Mouse (Mus musculus) WW6 (cell line): ENCODE results near the gene Cops7a.

Experiments used
- DNase-seq: peaks from one replicate; pipeline ENCODE4 v3.0.0-alpha.2; 2013; ENCODE audit warnings: low read depth, low spot score

Cops7a gene

DNA sequence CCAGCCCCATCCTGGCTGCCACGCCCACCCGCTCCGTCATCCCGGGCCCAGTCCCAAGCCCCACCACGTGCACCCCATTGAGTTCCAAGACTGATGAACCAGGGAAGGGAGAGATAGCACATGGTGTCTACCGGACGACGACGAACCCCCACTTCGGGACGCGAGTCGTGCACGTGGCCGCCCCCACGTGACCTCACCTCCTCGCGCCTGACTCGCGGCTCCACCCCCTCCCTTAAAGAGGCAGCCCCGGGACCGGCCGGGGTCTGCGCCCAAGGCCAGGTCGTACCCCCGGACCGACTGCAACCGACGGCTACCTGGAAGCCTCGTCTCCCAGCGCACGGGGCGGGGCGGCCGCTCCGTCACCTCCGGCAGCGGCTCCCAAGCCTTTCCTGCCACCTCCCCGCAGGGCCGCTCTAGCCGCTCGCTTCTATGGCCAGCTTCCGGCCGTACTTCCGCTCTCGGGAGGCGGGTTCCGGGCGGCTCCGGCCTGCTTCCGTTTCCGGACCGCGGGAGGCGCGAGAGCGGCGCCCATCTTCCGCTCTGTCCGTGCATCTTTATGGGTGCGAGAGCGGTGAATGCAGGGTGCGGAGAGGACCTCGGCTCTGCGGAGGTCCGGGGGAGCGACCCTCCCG is at the start of gene Cops7a:
Gene Cops7a (minus strand): TSS at position 451 of the 632 bp plus-strand sequence.
- DNase-seq: peak; percentile 93

DNA sequence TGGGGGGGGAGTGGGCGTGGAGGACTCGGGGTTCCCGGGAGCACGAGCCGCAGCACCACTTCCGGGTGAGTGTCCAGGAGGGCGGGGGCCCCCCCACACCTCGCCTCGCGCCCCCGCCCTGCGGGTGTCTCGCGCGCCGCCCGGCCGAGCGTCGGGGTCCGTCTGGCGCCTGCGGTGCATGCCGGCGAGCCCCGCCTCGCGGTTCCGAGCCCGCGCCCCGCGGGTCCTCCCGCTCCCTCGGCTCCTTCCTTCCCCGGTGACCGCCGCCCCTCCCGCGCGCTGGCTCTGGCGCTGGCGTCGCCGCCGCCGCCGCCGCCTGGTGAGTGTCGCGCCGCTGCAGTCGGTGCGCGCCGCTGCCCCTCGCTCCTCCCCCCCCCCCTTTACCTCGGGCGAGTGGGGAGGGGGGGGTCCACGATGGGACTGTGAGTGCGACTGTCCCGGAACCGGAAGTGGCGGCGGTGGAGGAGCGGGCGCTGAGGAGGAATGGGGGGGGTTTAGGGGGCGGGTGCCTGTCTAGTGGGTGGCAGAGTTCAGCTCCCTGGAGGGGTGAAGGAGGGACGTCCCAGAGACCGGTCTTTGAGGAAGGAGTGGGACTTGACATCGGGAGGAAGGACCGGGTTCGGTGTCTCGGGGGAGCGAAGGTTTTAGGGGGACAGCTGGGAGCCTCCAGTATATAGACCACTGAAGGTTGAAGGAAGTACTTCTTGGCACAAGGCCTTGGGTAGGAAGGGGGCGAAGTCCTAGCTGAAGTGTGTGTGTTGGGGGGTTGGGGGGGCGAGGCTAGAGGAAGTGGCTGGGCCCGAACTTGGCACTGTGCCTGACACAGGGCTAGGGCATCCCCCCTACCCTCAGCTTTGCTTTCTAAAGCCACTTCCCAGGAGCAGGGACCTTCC is 44.1 kb upstream of the Cops7a start:
- no peak for DNase-seq

DNA sequence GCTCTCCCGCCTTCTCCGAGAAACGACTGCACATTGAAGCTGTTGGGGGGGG is 43.6 kb upstream of the Cops7a start, which contains the start of gene Zfp384:
Gene Zfp384 (plus strand): TSS at position 17 of the 52 bp plus-strand sequence.
- no peak for DNase-seq

DNA sequence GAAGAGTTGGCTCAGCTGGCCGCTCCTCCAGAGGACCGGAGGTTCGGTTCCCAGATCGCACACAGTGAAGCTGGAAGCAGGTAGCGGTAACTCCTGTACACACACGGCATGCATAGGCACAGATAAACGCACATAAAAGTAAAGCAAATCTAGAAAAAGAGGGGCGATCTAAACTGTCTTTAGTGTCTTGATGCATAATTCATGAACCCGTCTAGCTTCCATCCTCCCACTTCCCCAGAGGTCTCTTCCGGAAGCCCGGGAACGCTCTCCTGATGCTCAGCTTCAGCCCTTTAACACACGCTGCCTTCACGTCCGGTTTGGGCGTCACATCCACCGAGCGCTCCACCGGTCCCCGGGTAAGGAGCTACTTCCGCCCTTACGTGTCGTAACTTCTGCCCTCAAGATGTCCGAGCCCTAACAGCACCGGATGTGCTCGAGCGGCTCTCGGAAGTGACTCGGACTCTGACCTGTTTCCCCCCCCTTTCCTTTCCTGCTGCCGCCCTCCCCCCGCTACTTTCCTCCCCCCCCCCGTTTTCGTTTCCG is 43.3 kb upstream of the Cops7a start:
- DNase-seq: peak; percentile 97

DNA sequence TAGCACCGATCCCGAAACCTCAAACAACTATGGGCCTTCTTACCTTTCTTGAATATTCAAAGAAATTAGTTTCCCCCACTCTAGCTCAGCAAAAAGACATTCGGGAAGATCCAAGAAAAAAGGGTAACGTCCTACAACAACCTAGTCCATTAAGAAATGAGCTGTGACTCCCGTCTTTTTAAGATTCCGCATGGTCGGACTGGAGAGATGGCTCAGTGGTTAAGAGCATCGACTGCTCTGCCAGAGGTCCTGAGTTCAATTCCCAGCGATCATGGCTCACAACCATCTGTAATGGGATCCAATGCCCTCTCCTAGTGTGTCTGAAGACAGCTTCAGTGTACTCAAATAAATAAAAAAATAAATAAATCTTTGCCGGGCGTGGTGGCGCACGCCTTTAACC is 42.7 kb upstream of the Cops7a start:
- DNase-seq: no peak

DNA sequence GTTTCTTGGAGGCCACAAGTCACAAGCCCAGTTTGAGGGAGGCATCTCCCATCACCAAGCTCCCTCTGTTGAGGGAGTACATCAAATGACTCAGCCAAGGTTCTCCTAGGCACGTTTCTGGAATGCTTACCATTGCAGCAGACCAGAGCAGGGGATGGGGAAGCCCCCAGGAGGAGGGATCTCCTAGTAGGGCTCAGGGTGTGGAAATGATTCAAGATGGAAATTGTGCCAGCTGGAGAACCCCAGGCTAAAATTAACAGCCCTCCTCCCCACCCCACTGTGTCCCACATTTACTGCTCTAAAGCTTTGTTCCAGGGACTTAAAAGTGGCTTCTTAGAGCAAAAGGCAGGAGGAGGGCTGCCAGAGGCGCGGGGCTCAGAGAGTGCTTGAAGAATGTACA is 39.7 kb upstream of the Cops7a start:
- no peak for DNase-seq

DNA sequence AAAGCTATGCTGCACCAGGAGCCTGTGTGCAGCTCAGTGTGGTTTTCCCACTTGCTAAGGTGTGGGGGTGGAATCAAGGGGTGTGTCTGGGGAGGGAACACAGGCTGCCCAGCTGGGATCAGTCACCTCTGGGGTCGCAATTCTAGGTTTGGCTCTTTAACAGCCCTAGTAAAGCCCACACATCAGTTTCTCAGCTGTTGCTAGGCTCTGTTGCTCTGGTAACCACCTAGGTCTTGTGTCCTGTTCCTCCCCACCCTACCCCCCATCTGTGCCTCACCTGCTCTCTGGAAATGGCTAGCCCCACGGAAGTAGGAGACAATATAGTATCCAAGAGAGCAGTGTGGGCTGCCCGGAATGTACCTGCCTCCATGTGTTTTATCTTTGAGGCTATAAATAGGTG is 38.4 kb upstream of the Cops7a start:
- DNase-seq: no peak

DNA sequence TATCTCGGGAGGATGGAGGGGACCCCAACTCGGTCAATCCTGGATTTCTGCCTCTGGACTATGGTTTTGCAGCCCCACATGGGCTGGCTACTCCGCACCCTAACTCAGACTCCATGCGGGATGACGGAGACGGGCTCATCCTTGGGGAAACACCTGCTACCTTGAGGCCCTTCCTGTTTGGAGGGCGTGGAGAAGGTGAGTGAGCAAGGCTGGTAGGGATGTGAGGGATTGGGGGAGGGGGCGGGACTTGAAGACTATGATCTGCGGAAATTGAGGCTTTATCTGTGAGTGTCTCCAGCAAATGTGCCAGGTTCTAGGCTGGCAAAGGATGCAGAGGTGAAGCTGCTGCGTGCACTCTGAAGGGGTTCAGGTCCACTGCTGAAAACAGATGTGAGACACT is 34.2 kb upstream of the Cops7a start:
- no peak for DNase-seq

DNA sequence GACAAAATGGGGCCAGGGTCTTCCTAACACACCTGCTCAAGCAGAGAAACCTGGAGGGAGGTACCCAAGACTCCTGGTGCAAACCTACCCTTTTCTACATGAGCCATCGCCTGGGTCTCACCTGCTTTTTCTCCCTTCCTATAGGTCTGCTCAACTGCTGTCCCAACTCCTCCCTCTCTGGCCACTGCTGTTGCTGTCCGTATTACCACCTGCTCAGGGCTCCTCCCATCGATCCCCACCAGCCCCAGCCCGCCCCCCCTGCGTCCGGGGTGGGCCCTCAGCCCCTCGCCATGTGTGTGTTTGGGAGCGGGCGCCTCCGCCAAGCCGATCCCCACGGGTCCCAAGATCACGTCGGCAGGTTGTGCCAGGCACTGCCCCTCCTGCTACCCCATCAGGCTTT is 33.8 kb upstream of the Cops7a start:
- no peak for DNase-seq

DNA sequence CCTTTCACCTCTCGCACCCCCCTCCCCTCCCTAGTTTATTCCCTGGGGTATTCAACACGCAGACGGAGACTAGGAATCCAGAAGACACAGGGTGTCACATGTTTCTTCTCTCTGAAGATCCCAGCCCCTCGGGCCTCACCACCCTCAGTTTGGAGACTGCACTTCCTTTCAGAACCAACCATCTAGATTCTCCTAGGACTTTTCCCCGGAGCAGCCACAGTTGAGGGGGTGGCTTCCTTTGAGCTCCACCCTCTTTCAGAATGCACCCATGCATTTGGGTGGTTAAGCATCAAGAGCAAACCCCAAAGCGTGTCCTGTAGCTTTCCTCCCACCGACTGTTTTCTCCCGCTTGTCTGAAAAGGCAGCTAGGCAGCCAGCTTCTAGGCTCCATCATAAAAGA is 32.7 kb upstream of the Cops7a start:
- no peak for DNase-seq

DNA sequence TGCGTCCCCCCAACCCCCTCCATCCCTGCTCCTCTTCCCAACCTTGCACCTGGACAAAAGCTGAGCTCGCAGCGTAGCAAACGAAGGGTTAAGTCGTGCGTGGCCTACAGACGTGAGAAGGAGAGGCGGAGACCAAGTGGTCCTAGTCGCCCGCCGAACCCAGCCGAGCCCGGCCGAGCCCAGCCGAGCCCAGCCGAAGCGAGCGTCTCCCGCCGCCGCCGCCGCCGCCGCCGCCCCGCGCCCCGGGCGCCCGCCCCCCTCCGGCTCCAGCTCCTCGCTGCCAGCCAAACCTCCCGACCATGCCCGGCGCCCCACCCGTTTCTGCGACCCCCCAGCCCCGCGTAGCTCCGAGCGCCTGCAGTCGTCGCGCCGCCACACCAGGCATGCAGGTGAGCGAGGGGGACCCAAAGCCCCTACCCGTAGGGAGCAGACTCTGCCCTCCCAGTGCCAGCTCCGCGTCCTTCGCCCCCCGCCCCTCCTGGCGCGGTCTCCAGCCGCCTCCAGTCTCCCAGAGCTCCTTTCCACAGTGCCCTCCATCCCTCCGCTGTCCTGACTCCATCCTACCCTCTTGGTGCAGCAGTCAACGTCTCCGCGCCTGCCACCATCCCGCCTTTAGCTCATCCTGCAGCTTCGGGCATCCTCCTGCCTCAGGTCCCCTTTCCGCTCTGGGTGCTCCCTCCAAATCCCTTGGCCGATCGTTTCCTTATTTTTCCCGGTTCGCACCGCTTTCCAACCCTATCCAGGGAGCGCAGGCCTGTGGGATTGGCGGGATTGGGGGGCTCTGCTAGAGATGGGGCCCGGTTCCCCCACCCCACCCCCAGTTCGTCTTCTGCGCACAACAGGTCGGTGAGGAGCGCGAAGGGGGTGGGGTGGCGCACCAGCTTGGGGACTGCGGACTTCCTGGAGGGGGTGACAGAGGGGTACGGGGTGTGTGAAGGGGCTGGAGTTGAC is 31.5 kb upstream of the Cops7a start, which contains the start of gene Pianp:
Gene Pianp (plus strand): TSS at position 144 of the 951 bp plus-strand sequence.
- DNase-seq: no peak

DNA sequence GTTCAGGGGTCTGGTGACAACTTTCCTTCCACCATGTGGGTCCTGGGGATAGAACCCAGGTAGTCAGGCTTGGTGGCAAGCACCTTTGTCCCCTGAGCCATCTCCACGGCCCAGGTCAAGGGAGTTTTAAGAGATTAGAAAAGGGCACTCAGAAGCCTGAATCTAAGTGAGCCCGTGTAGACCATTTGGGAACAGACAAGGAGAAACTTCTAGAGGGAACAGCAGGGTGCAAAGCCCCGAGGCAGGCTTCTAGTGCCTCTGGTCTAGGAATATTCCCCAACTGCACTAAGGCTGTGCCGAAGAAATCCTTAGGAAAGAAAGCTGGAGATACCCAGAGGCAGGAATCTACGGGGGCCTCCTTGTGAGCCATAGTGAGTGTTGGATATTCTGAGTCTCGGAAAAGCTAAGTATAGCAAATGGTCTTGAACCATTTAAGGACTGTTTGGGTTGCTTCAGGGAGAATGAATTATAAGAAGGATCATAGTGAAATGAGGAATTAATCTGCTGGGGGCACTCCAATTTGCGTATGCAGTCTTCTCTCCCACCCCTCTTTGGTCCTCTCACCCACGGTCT is 30.6 kb upstream of the Cops7a start:
- no peak for DNase-seq

DNA sequence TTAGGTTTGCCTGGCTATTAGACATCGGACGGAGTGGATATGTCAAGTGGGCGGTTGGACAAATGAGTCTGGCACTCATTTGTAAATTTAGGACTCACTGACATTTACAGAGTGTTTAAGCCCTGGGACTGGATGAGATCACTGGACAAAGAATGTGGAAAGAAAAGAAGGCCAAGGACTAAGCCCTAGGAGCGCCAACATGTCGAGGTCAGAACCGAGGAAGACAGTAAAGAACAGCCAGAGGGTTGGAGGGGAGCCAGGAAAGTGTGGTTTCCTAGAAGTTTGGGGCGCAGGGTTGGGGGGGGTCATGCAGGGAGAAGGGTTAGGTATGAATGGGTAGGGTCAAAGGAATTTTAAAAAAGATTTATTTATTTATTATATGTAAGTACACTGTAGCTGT is 29.9 kb upstream of the Cops7a start:
- DNase-seq: no peak

DNA sequence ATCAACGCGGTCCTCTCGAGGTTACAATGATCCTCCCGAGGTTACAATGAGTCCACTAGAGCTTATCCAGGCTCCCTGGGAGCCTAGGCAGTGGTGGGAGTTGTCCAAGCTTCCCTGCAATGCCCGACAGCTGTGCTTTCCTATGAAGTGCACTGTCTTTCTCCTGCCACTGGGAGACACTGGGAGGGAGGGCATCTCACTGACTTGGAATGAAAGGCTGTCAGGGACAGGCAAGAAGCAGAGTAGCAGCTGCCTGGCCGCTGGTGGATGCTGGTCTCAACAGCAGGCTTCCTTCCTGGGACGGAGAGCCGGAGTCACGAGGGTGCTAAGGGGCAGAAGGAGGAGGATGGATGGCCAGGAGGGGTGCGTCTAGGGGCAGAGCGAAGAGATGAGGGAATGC is 28.5 kb upstream of the Cops7a start:
- peak; percentile 68 for DNase-seq

DNA sequence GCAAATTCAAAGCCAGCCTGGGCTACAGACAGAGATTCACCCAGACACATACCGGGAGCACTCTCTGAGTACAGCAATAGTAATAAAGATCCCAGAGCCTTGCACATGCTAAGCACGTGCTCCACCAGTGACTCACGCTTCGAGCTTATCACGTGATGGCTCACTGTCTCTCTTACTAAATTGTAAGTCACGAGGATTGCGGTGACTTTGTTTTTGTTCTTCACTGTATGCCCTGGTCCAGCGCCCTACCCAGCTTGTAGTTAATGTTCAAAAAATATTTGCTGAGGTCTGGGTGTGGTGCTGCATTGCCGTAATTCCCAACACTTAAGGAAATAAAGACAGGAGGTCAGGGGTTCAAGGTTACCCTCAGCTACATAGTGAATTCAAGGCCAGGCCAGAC is 28.0 kb upstream of the Cops7a start:
- no peak for DNase-seq

DNA sequence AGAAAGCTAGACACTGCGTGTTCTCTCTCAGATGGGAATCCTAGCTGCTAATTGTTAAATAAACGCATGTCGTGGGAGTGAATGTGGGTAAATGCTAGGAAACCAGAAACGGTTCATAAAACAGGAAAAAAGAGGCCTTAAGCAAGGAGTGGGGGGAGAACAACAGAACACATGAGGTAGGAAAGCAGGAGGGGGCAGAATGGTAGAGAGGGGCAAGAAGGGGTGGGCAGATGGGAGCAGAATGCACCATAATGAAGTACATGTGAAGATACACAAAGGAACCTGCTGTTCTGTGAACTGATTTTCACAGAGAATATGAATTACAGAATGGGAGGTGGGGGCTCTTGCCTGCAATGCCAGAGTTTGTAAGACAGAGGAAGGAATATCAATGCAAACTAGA is 26.9 kb upstream of the Cops7a start:
- DNase-seq: no peak

DNA sequence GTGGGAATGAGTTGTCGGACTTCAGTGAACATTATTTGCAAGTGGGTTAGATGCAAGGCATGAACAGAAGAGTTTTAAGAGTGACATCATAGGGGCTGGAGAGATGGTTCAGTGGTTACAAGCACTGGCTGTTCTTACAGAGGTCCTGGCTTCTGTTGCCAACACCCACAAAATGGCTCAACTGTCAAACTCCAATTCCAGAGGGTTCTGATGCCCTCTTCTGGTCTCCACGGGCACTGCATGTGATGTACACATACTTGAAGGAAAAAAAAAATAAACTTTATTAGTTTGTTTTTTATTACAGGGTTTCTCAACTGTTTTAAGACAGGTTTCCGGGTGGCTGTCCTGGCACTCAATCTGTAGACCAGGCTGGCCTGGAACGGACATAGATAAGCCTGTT is 2.4 kb upstream of the Cops7a start:
- no peak for DNase-seq

DNA sequence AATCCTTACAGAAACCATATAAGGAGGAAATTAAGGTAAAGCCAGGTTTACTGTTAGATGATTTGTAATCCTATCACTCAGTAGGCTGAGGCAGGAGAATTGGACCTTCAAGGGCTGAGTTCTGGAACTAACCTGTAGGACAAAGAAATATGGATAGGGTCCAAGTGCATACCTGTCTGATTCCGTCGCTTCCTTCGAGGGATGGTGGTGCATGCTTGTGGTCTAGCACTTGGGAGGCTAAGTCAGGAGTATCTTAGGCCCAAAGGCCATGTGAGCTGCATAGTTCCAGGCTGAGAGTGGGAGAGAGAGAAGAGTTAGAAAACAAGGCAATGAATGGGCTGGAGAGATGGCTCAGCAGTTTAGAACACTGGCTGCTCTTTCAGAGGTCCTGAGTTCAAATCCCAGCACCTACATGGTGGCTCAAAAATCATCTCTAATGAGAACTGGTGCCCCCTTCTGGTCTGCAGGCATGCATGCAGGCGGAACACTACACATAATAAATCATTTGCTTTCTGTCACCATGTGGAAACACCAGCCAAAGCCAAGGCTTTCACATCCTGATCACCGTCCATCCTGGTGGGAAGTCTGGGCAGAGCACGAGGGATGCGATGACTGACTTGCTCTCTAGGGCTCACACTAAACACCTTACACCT is 1.3 kb upstream of the Cops7a start:
- DNase-seq: no peak

DNA sequence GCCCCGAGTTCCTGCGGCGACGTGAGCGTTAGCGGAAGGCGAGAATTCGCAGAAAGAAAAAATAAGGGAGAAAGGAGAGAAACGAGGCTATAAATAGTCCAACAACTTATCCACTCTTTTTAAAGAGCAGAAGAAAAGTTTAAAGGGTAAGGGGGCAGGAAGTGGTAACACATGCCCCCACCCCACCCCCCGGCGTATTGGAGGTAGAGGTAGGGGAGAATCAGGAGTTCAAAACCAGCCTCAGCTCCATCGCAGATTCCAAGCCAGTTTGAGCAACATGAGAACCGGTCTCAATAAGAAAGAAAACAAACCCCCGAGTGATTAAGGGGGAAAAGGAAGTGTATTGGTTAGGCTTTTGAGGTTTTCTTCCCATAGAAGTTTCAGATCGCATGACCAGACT is 409 bp upstream of the Cops7a start:
- no peak for DNase-seq

DNA sequence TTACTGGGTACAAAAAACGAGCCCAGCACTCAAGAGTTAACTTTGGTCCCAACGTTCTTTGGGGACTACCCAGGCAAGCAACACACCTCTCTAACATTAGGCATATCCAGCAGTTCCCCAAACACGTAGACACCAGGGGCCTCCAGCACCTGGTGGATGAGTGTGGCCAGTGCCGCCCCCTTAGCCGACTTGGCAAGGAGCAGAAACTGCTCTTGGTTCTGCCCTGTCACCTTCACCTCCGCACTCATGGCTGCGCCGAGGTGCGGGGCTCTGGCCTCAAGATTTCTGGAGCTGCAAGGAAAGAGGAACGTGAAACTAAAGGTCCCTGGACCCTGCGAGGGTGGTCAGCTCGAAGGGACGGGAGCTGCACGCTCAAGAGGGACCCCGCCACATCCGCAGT is 700 bp downstream of the Cops7a start:
- DNase-seq: no peak

DNA sequence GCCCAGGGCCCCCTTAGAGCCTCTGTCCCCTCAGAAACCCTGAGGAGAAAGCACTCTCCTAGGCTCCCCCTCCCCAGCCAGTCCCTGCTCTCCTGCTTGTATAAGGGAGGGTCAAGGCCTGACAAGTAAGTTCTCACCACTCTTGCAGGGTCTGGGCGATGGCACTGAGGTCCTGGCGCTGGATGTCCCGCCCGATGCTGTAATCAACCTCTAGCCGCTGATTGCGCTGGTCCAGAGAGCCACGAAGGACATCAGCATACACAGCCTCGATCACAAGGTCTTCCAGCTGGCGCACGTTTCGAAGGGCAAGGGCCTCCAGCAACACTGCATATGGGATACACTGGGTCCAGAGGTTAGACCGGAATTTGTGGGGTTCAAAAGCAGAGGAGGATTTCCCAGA is 4.3 kb downstream of the Cops7a start:
- DNase-seq: no peak

DNA sequence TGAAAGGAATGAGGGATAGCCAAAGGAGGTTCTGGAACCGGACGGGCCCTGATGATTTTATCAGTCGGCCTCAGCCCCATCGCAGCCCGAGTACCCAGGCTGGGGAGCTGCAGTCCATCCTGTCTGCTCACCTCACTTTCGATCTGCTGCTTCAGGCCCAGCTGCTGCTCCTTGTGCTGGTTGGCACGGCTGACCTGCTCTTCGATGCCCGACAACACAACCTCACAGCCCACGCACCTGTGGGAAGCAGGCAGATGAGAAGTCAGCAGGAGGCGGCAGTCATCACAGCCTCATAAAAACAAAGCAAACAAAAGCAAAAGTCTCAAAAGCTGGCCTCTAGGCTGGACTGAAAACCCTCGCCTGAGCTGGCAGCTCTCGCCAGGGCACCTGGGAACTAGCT is 5.4 kb downstream of the Cops7a start:
- DNase-seq: no peak
